Mouse (Mus musculus) midbrain, embryonic 16.5 days (tissue): ENCODE measurements around the gene Has1. TPM values are rescaled to one million over a fixed set of nuclear protein-coding genes. Genes with fewer than 3 reads are reported as not detected.
"Not testable (repeated sequence)": the region's sequence is repeated elsewhere in the genome, so short reads cannot be mapped to it uniquely, and the experiment has no call there.

Experiments used
- ATAC-seq: fragments of 200-750 bp; cut with Nextera tagmentation; 2 replicates; pipeline ENCODE4 v1.8.0; 2017; ENCODE audit warnings: moderate TSS enrichment
- H3K27ac ChIP-seq: fragments of 300-500 bp; sonication (generic); 2 replicates; pipeline ENCODE4 v1.5.1; 2014; ENCODE audit warnings: mild to moderate bottlenecking, low read length, mixed read lengths
- H3K27me3 ChIP-seq: fragments of 300-500 bp; sonication (generic); 2 replicates; pipeline ENCODE4 v1.6.1; 2014; ENCODE audit warnings: low read depth, low read length, mixed read lengths; ENCODE audit not compliant: control insufficient read depth, insufficient read depth
- H3K36me3 ChIP-seq: fragments of 300-500 bp; sonication (generic); 2 replicates; pipeline ENCODE4 v1.6.1; 2014; ENCODE audit warnings: mild to moderate bottlenecking, low read length, moderate library complexity, mixed read lengths; ENCODE audit not compliant: control insufficient read depth, insufficient read depth
- H3K4me1 ChIP-seq: fragments of 300-500 bp; sonication (generic); 2 replicates; pipeline ENCODE4 v1.6.1; 2014; ENCODE audit warnings: mild to moderate bottlenecking, low read length, mixed read lengths; ENCODE audit not compliant: control insufficient read depth, insufficient read depth
- H3K4me2 ChIP-seq: fragments of 300-500 bp; sonication (generic); 2 replicates; pipeline ENCODE4 v1.6.1; 2014; ENCODE audit warnings: mild to moderate bottlenecking, low read length, mixed read lengths
- H3K4me3 ChIP-seq: fragments of 300-500 bp; sonication (generic); 2 replicates; pipeline ENCODE4 v1.5.1; 2014; ENCODE audit warnings: low read depth, mild to moderate bottlenecking, low read length, moderate library complexity, mixed read lengths
- H3K9ac ChIP-seq: fragments of 300-500 bp; sonication (generic); 2 replicates; pipeline ENCODE4 v1.6.1; 2014; ENCODE audit warnings: low read depth, low read length, mixed read lengths
- H3K9me3 ChIP-seq: fragments of 300-500 bp; sonication (generic); replicated peaks from 2 replicates; pipeline ENCODE4 v1.6.1; 2014; ENCODE audit warnings: mild to moderate bottlenecking, low read length, mixed read lengths; ENCODE audit not compliant: control insufficient read depth, poor library complexity, severe bottlenecking
- WGBS: fragments of 180-500 bp; shearing (Covaris S2); extraction: QIAGEN DNeasy Blood & Tissue Kit; methylation state at CpG from one replicate; pipeline ENCODE4 v1.1.7; 2014; 5-methylcytosine and 5-hydroxymethylcytosine counted together
- polyA plus RNA-seq: library from polyadenylated mRNA; unstranded; fragments of >200 nt; fragmentation: Nextera tagmentation; extraction: Ambion mirVana; gene quantifications from 2 replicates; pipeline ENCODE4 v1.2.1, GENCODE M21; 2015

Has1 gene
- polyA plus RNA-seq, 1 experiment from 2014 or later: 0.98 TPM

DNA sequence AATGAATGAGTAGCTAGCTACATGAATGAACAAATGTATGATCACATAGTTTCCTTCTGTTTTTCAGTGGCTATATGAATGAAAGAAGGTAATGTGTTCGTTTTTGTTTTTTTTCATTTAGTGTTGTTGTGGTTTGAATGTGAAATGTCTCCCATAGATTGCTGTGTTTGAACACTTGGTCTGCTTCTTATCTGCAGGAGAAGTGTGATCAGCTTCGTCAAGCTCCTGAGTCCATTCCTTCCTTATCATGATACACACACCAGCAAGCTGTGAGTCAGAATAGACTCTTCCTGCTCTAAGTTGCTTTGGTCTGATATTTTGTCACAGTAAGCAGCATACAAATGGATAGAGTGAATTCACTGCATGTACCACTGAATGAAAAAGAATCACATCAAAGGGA, 6.0 kb downstream of the Has1 start:
- Histone ChIP-seq H3K4me2 (no peak overlapping the region), H3K9ac (no peak overlapping the region), H3K9me3 (no peaks in the 10 kb centered on the region), H3K4me3 (no peak overlapping the region), H3K27me3 (no peaks in the 10 kb centered on the region), H3K4me1 (no peaks in the 10 kb centered on the region), H3K27ac (no peak overlapping the region), H3K36me3 (no peaks in the 10 kb centered on the region)
- ATAC-seq: no peak
- 86% methylated on average over 2 of the region's 2 CpGs for WGBS

DNA sequence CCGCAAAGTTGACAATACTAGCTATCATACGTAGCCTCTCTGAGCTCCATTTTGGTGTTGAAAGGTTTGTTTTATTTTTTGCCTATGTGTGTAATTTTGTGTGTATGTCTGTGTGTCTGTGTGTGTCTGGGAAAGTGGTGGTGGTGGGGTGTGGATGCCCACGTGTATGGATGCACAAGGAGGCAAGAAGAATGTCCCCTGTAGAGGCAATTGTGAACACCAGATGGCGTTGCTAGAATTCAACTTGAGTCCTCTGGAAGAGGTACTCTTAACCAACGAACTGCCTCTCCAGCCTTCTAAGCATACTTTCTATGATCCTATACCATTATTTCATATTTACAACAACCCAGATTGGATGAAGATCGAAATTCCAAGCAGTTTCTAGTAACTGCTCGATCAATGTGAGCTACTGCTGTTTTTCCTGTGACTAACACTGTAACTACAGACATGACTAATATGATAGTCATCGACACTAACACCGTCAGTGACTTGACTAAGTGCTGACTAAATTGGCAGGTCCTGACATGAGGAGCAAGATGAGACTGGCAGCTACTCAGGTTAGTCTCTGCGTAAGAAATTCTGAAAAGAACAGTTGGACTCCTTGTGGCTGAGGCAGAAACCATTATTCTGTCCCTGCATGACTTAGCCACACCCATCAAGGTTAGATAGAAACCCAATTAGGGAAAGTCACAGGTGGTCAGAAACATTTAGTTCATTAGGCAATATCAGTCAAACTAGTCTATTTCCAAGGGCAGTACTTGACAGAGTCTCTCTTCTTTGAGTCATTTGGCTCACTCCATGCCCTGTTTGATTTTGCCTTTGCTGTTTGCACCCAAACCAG, 9.6 kb downstream of the Has1 start:
- Histone ChIP-seq H3K36me3 (no peaks in the 10 kb centered on the region), H3K4me1 (no peaks in the 10 kb centered on the region), H3K4me2 (no peak overlapping the region), H3K9ac (no peak overlapping the region), H3K27me3 (no peaks in the 10 kb centered on the region), H3K27ac (no peak overlapping the region), H3K4me3 (no peak overlapping the region), H3K9me3 (no peaks in the 10 kb centered on the region)
- no peak for ATAC-seq
- 74% methylated on average over 10 of the region's 10 CpGs for WGBS

DNA sequence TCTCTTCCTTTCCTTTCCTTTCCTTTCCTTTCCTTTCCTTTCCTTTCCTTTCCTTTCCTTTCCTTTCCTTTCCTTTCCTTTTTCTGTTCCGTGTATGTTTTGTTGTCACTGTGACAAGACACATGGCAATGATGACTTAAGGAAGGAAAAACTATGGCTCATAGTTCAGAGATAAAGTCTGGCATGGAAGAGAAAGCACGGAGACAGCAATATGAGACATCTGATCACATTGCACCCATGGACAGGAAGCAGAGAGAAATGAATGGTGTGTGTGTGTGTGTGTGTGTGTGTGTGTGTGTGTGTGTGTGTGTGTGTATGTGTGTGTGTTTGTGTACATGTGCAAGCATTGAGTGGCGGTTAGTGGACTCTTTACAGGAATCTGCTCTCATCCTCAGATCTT, 10.4 kb downstream of the Has1 start:
- not testable (repeated sequence) for H3K9ac ChIP-seq, H3K4me1 ChIP-seq, H3K4me2 ChIP-seq, H3K9me3 ChIP-seq, ATAC-seq, H3K36me3 ChIP-seq, H3K4me3 ChIP-seq, H3K27me3 ChIP-seq, H3K27ac ChIP-seq
- WGBS: 95% methylated on average over 3 of the region's 3 CpGs

DNA sequence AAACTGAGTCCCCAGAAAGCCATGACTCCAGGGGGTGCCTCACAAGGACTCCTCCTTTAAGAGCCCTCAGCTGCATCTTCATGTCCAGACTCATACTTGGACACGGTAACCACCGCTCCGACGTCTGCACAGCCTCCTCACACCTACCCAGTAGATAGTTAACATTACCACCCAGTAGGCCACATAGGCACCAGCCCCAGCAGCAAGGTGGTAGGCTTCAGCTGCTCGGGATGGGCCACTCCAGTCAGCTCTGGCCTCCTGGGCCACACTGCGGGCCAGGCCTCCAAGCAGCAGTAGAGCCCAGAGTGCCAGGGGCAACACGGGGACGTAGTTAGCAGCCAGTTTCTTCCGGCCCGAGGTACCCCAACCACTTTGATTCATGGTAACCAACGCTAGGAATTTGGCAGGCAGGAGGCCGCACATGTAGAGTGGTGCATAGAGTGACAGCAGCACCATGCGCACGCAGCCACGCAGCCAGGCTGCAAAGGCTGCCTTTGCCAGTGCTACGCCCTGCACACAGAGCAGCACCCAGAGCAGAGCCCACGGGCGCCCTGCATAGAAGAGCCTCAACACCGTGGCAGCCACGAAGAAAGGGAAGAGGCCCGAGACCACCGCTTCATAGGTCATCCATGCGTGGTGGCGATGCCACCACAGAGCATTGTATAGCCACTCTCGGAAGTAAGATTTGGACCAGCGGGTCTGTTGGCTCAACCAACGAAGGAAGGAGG, 11.3 kb downstream of the Has1 start:
- Histone ChIP-seq H3K4me2 (no peak overlapping the region), H3K9ac (no peak overlapping the region), H3K27me3 (no peaks in the 10 kb centered on the region), H3K4me1 (peaks cover 8% of the 10 kb centered on the region), H3K27ac (no peak overlapping the region), H3K36me3 (no peaks in the 10 kb centered on the region), H3K9me3 (no peaks in the 10 kb centered on the region), H3K4me3 (no peak overlapping the region)
- whole genome bisulfite sequencing: 80% methylated on average over 27 of the region's 27 CpGs
- peak; percentile 54 for ATAC-seq

DNA sequence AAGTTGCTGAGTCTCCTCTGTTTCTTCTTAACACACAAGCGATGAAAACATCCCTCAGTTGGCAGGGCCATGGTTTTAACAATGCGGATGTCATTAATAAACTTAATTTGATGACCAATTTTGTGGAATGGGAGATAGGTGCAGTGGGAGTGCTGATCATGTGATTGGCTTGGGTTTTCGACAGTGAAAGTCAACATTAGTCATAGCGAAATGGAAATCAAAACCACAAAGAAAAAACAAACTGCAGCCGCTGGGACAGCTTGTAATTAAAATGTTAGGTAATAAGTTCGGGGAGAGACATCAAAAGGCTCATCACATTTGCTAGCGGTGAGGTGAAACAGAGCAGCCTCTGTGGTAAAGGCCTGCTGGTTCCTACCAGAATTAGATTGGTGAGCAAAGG, 14.2 kb downstream of the Has1 start:
- H3K4me1 ChIP-seq: peaks cover 14% of the 10 kb centered on the region
- H3K4me2 ChIP-seq: no peak overlapping the region
- WGBS: 93% methylated on average over 7 of the region's 7 CpGs
- H3K9ac ChIP-seq: no peak overlapping the region
- no peak overlapping the region for H3K27ac ChIP-seq
- no peaks in the 10 kb centered on the region for H3K27me3 ChIP-seq
- ATAC-seq: no peak
- H3K4me3 ChIP-seq: no peak overlapping the region
- H3K9me3 ChIP-seq: no peaks in the 10 kb centered on the region
- H3K36me3 ChIP-seq: peaks cover 5% of the 10 kb centered on the region

DNA sequence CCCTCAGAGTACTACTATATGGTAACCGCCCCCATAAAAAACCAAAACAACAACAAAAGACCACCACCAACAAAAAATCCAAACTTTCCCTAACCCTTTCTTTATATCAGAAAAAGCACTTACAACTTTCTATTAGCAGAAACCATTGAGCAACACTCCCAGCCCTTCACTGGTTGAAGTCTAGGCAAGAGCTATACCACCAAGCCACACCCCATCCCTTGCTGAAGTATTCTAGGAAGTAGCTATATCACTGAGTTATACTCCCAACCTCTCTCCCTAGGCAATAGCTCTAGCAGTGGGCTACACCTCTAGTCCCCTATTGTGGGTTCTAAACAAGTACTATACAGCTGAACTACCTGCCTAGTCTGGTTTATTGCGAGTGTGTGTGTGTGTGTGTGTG, 15.7 kb downstream of the Has1 start:
- ATAC-seq: no peak
- H3K9ac ChIP-seq: no peak overlapping the region
- no peaks in the 10 kb centered on the region for H3K9me3 ChIP-seq
- WGBS: 95% methylated on average over 2 of the region's 2 CpGs
- no peak overlapping the region for H3K4me3 ChIP-seq
- H3K4me1 ChIP-seq: peaks cover 22% of the 10 kb centered on the region
- peaks cover 5% of the 10 kb centered on the region for H3K36me3 ChIP-seq
- no peak overlapping the region for H3K27ac ChIP-seq
- peak overlapping the region; percentile 69; the same call in 1 of the 2 replicates for H3K4me2 ChIP-seq
- no peaks in the 10 kb centered on the region for H3K27me3 ChIP-seq

DNA sequence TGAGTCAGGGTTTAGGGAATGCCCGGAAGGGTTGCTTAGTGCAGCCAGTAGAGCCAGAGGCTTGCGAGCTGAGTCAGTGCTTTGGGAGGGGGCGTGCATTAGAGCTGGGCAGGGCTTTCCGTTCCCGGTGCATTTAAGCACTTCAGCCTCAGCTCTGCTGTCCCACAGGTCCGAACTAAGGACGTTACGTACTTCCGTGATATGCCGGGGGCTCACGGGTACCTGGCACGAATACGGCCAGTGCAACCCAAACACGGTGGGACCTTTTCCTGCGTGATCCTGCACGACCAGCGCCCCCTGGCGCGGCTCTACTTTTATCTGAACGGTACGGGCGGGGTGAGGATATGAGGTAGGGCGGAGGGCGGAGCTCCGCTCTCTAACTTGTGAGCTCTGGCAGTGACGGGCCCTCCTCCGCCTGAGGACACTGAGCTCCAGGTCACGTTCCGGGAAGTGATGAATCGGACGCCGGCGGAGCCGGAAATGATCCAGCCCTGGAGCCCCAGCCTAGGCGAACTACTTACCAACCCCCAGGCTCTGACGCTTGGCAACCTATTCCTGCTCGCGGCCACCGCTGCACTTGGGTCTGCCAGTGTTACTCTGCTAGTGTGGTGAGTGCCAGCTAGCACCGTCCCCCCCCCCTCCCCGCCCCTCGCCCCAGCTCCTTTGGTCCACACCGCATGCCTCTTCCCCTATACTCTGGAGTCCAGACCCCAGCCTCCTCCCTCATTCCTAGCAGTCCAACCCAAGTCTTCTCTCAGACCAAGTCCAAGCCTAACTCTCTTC, 16.9 kb downstream of the Has1 start:
- Histone ChIP-seq H3K4me3 (peak overlapping the region; percentile 45), H3K9me3 (no peaks in the 10 kb centered on the region), H3K9ac (peak overlapping the region; percentile 65), H3K36me3 (peaks cover 5% of the 10 kb centered on the region), H3K4me2 (peak overlapping the region; percentile 69), H3K27ac (peak overlapping the region; percentile 86), H3K4me1 (peaks cover 31% of the 10 kb centered on the region), H3K27me3 (no peaks in the 10 kb centered on the region)
- ATAC-seq: peak; percentile 97
- WGBS: under 1% methylated on average over 42 of the region's 43 CpGs

DNA sequence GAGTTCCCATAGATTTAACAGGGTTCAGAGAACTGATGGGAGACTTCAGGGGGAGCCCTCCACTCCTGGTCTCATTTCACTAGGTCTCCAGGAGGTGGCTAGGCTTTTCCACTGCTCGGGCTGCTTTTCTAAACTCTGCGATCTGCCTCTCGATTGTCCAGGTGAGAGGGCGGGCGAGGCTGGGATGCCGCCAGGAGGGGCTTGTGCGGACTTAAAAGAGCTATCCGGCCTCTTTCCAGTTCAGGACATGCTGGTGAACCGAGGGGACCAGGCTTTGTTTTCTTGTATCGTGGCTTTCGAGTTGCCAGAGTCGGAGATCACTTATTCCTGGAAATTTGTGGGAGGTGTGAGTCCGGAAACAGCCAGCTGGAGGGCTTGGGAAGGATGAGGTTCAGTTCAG, 17.6 kb downstream of the Has1 start:
- Histone ChIP-seq H3K36me3 (peaks cover 5% of the 10 kb centered on the region), H3K9ac (peak overlapping the region; percentile 65), H3K27ac (peak overlapping the region; percentile 86), H3K9me3 (no peaks in the 10 kb centered on the region), H3K4me3 (peak overlapping the region; percentile 45), H3K27me3 (no peaks in the 10 kb centered on the region), H3K4me2 (peak overlapping the region; percentile 69), H3K4me1 (peaks cover 35% of the 10 kb centered on the region)
- 8% methylated on average over 13 of the region's 13 CpGs for WGBS
- ATAC-seq: 0 out of 2 replicates have a peak, but pooled peaks have one; percentile 2
